Mouse (Mus musculus): Measurements from ENCODE around the gene Trmt2a. TPM values are rescaled to one million over a fixed set of nuclear protein-coding genes. Genes with fewer than 3 reads are reported as not detected.

Gene Trmt2a
- 83.6 and 102 TPM in 2 replicates for polyA plus RNA-seq (2014; fragmentation: Nextera tagmentation; extraction: Ambion mirVana)

- H3K4me1 ChIP-seq (ENCODE audit: control insufficient read depth, insufficient read depth, low read length): 0 out of 2 replicates have a peak, but pooled peaks cover 2% of the 10 kb centered on the region
- DNase-seq (ENCODE audit: low spot score): peak; percentile 99
- WGBS: under 1% methylated on average over 100 of the region's 102 CpGs
- peak; percentile 94 for ATAC-seq (replicated peaks; ENCODE audit: insufficient number of reproducible peaks, low FRiP score, low TSS enrichment, low read depth)
- peaks cover 16% of the 10 kb centered on the region for H3K36me3 ChIP-seq (replicated peaks; ENCODE audit: control insufficient read depth, insufficient read depth, low read depth, low read length)
- peak within 1 kb of the TSS; percentile 96 for H3K4me3 ChIP-seq (ENCODE audit: low read depth, low read length)
- peak within 1 kb of the TSS; percentile 98 for H3K9ac ChIP-seq (replicated peaks; ENCODE audit: low read length)
- no peaks in the 10 kb centered on the region for H3K27me3 ChIP-seq (ENCODE audit: control insufficient read depth, insufficient read depth, low read length)
- H3K27ac ChIP-seq (replicated peaks; ENCODE audit: low read depth, low read length): peak within 1 kb of the TSS; percentile 89
- H3K9me3 ChIP-seq (replicated peaks; ENCODE audit: control insufficient read depth, low read length): no peaks in the 10 kb centered on the region
- peak within 1 kb of the TSS; percentile 90 for H3K4me2 ChIP-seq (ENCODE audit: low read depth, low read length)
Measured at GRCm38 (mm10) chr16:18248433-18249363, at the start of gene Trmt2a, which contains the start of gene Ranbp1. Gene Trmt2a (plus strand): TSS chr16:18248679. Gene Ranbp1 (minus strand): TSS chr16:18248732.

- ATAC-seq (replicated peaks; ENCODE audit: insufficient number of reproducible peaks, low FRiP score, low TSS enrichment, low read depth): no peak
- no peak for DNase-seq (ENCODE audit: low spot score)
- Histone ChIP-seq H3K27ac (replicated peaks; ENCODE audit: low read depth, low read length) (no peak overlapping the region), H3K4me1 (ENCODE audit: control insufficient read depth, insufficient read depth, low read length) (no peaks in the 10 kb centered on the region), H3K4me2 (ENCODE audit: low read depth, low read length) (no peak overlapping the region), H3K27me3 (ENCODE audit: control insufficient read depth, insufficient read depth, low read length) (no peaks in the 10 kb centered on the region), H3K4me3 (ENCODE audit: low read depth, low read length) (no peak overlapping the region), H3K9me3 (replicated peaks; ENCODE audit: control insufficient read depth, low read length) (no peaks in the 10 kb centered on the region), H3K36me3 (replicated peaks; ENCODE audit: control insufficient read depth, insufficient read depth, low read depth, low read length) (no peaks in the 10 kb centered on the region), H3K9ac (replicated peaks; ENCODE audit: low read length) (no peak overlapping the region)
- 83% methylated on average over 2 of the region's 2 CpGs for WGBS
Measured at GRCm38 (mm10) chr16:18200062-18200461, 48.4 kb upstream of the Trmt2a start.

- H3K9ac ChIP-seq (replicated peaks; ENCODE audit: low read length): no peak overlapping the region
- DNase-seq (ENCODE audit: low spot score): no peak
- ATAC-seq (replicated peaks; ENCODE audit: insufficient number of reproducible peaks, low FRiP score, low TSS enrichment, low read depth): no peak
- no peak overlapping the region for H3K27ac ChIP-seq (replicated peaks; ENCODE audit: low read depth, low read length)
- no peak overlapping the region for H3K4me3 ChIP-seq (ENCODE audit: low read depth, low read length)
- H3K27me3 ChIP-seq (ENCODE audit: control insufficient read depth, insufficient read depth, low read length): no peaks in the 10 kb centered on the region
- H3K4me2 ChIP-seq (ENCODE audit: low read depth, low read length): no peak overlapping the region
- H3K4me1 ChIP-seq (ENCODE audit: control insufficient read depth, insufficient read depth, low read length): no peaks in the 10 kb centered on the region
- 29% methylated on average over 1 of the region's 1 CpGs for WGBS
- no peaks in the 10 kb centered on the region for H3K9me3 ChIP-seq (replicated peaks; ENCODE audit: control insufficient read depth, low read length)
- H3K36me3 ChIP-seq (replicated peaks; ENCODE audit: control insufficient read depth, insufficient read depth, low read depth, low read length): no peaks in the 10 kb centered on the region
Measured at GRCm38 (mm10) chr16:18201620-18202019, 46.9 kb upstream of the Trmt2a start.

GRCm38 (mm10) chr16:18202061-18202460 is 46.4 kb upstream of the Trmt2a start:
- Histone ChIP-seq H3K36me3 (replicated peaks; ENCODE audit: control insufficient read depth, insufficient read depth, low read depth, low read length) (no peaks in the 10 kb centered on the region), H3K4me3 (ENCODE audit: low read depth, low read length) (no peak overlapping the region), H3K4me1 (ENCODE audit: control insufficient read depth, insufficient read depth, low read length) (no peaks in the 10 kb centered on the region), H3K27ac (replicated peaks; ENCODE audit: low read depth, low read length) (no peak overlapping the region), H3K27me3 (ENCODE audit: control insufficient read depth, insufficient read depth, low read length) (no peaks in the 10 kb centered on the region), H3K4me2 (ENCODE audit: low read depth, low read length) (no peak overlapping the region), H3K9ac (replicated peaks; ENCODE audit: low read length) (no peak overlapping the region), H3K9me3 (replicated peaks; ENCODE audit: control insufficient read depth, low read length) (no peaks in the 10 kb centered on the region)
- ATAC-seq (replicated peaks; ENCODE audit: insufficient number of reproducible peaks, low FRiP score, low TSS enrichment, low read depth) (no peak), DNase-seq (ENCODE audit: low spot score) (no peak)
- WGBS: 89% methylated on average over 1 of the region's 1 CpGs

- Histone ChIP-seq H3K27me3 (ENCODE audit: control insufficient read depth, insufficient read depth, low read length) (no peaks in the 10 kb centered on the region), H3K36me3 (replicated peaks; ENCODE audit: control insufficient read depth, insufficient read depth, low read depth, low read length) (no peaks in the 10 kb centered on the region), H3K4me3 (ENCODE audit: low read depth, low read length) (no peak overlapping the region), H3K9me3 (replicated peaks; ENCODE audit: control insufficient read depth, low read length) (no peaks in the 10 kb centered on the region), H3K4me1 (ENCODE audit: control insufficient read depth, insufficient read depth, low read length) (no peaks in the 10 kb centered on the region), H3K4me2 (ENCODE audit: low read depth, low read length) (no peak overlapping the region), H3K9ac (replicated peaks; ENCODE audit: low read length) (no peak overlapping the region), H3K27ac (replicated peaks; ENCODE audit: low read depth, low read length) (no peak overlapping the region)
- WGBS: 54% methylated on average over 7 of the region's 7 CpGs
- ATAC-seq (replicated peaks; ENCODE audit: insufficient number of reproducible peaks, low FRiP score, low TSS enrichment, low read depth): no peak; the same call in 1 of the 2 replicates
- no peak for DNase-seq (ENCODE audit: low spot score)
Measured at GRCm38 (mm10) chr16:18203430-18204091, 44.9 kb upstream of the Trmt2a start.

- DNase-seq (ENCODE audit: low spot score) (peak; percentile 72), ATAC-seq (replicated peaks; ENCODE audit: insufficient number of reproducible peaks, low FRiP score, low TSS enrichment, low read depth) (no peak)
- no peaks in the 10 kb centered on the region for H3K36me3 ChIP-seq (replicated peaks; ENCODE audit: control insufficient read depth, insufficient read depth, low read depth, low read length)
- H3K9ac ChIP-seq (replicated peaks; ENCODE audit: low read length): no peak overlapping the region
- no peaks in the 10 kb centered on the region for H3K9me3 ChIP-seq (replicated peaks; ENCODE audit: control insufficient read depth, low read length)
- no peak overlapping the region for H3K4me2 ChIP-seq (ENCODE audit: low read depth, low read length)
- no peaks in the 10 kb centered on the region for H3K27me3 ChIP-seq (ENCODE audit: control insufficient read depth, insufficient read depth, low read length)
- no peak overlapping the region for H3K4me3 ChIP-seq (ENCODE audit: low read depth, low read length)
- H3K4me1 ChIP-seq (ENCODE audit: control insufficient read depth, insufficient read depth, low read length): no peaks in the 10 kb centered on the region
- no peak overlapping the region for H3K27ac ChIP-seq (replicated peaks; ENCODE audit: low read depth, low read length)
- 28% methylated on average over 8 of the region's 8 CpGs for WGBS
Measured at GRCm38 (mm10) chr16:18210701-18211416, 37.6 kb upstream of the Trmt2a start.

GRCm38 (mm10) chr16:18211417-18212171 is 36.9 kb upstream of the Trmt2a start:
- Histone ChIP-seq H3K4me3 (ENCODE audit: low read depth, low read length) (no peak overlapping the region), H3K27ac (replicated peaks; ENCODE audit: low read depth, low read length) (no peak overlapping the region), H3K9ac (replicated peaks; ENCODE audit: low read length) (no peak overlapping the region), H3K36me3 (replicated peaks; ENCODE audit: control insufficient read depth, insufficient read depth, low read depth, low read length) (no peaks in the 10 kb centered on the region), H3K9me3 (replicated peaks; ENCODE audit: control insufficient read depth, low read length) (no peaks in the 10 kb centered on the region), H3K4me1 (ENCODE audit: control insufficient read depth, insufficient read depth, low read length) (no peaks in the 10 kb centered on the region), H3K4me2 (ENCODE audit: low read depth, low read length) (no peak overlapping the region), H3K27me3 (ENCODE audit: control insufficient read depth, insufficient read depth, low read length) (no peaks in the 10 kb centered on the region)
- DNase-seq (ENCODE audit: low spot score) (peak; percentile 91), ATAC-seq (replicated peaks; ENCODE audit: insufficient number of reproducible peaks, low FRiP score, low TSS enrichment, low read depth) (no peak)
- WGBS: 46% methylated on average over 10 of the region's 10 CpGs
